Mouse (Mus musculus) liver, embryonic 14.5 days (tissue): ENCODE measurements around the gene Kctd3.

Experiments
- CTCF ChIP-seq: IDR thresholded peaks from 2 replicates; pipeline ENCODE4 v1.5.1; 2016; ENCODE audit warnings: antibody characterized with exemption, low read depth, control low read depth
- EP300 ChIP-seq: IDR thresholded peaks from 2 replicates; pipeline ENCODE4 v1.6.1; 2016; ENCODE audit warnings: antibody characterized with exemption, low read depth

GRCm38 (mm10) chr1:188946849-188947248 lies 60.8 kb downstream of the Kctd3 start:
- TF ChIP-seq CTCF (no peak), EP300 (no peak)
